Mouse (Mus musculus) liver (tissue): ENCODE results near the gene Kcnf1.
"Not testable (repeated sequence)": the region's sequence is repeated elsewhere in the genome, so short reads cannot be mapped to it uniquely, and the experiment has no call there.

Experiments used
- DNase-seq: peaks from one replicate; pipeline ENCODE4 v3.0.0-alpha.2; 2020; ENCODE audit warnings: mixed read lengths

The Kcnf1 gene

GRCm38 (mm10) chr12:17157558-17157957, 19.1 kb downstream of the Kcnf1 start:
- no peak for DNase-seq

DNA sequence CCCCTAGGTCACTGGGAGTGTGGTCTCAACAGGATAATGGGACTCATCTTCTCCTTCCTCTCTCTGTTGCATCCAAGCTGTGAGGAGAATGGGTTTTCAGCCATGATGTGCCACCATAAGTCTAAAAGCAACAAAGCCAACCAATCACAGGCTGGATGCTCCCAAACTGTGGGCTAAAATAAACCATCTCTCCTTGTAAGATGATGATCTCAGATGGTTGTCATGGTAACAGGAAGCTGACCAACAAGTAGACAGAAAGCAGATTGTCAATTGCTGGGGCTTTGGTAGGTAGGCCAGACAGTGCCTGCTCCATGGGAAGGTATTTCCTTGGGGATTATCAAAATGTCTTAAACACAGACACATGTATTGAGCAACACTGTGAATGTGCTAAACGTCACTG, 20.9 kb downstream of the Kcnf1 start:
- DNase-seq = no peak

- DNase-seq = no peak
These were observed 23.8 kb downstream of the Kcnf1 start for GRCm38 (mm10) chr12:17152840-17153239.

DNA sequence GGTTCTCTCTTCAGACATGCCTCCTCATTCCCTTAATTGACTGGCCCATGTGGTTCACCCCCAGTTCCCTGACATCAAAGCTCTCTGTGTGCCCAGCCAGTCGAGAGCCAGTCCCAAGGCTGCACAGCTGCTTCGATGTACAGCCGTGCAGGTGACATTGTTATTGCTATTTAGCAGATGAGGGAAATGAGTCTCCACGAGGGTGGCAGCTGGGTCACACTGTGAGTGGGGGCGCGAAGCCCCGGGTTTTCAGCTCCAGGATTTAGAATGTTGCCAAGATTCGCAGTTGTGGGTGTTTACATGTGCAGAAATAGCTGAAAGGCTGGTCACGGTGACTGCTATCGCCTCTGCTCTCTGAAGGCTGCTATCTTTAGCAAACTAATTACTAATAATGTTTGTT, 27.8 kb downstream of the Kcnf1 start:
- no peak for DNase-seq

DNA sequence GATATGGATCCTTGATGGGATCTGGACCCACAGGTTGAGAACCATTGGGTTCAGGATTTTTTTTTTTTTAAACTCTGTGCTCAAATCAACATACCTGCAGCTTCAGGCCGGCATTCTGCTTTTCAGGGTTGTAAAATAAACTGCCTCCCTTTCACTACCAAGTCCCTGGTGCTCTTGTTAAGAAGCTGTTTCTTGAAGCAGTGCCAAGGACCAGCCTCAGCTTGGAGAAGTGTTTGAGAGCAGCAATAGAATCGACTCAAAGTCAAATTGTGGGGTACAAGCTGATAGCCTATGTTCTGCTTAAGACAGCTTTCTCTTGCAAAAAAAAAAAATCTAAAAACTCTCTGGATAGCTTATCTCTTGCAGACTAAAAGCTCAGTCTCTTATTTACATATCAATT, 34.9 kb downstream of the Kcnf1 start:
- no peak for DNase-seq

GRCm38 (mm10) chr12:17140436-17140835, 36.3 kb downstream of the Kcnf1 start:
- no peak for DNase-seq

DNA sequence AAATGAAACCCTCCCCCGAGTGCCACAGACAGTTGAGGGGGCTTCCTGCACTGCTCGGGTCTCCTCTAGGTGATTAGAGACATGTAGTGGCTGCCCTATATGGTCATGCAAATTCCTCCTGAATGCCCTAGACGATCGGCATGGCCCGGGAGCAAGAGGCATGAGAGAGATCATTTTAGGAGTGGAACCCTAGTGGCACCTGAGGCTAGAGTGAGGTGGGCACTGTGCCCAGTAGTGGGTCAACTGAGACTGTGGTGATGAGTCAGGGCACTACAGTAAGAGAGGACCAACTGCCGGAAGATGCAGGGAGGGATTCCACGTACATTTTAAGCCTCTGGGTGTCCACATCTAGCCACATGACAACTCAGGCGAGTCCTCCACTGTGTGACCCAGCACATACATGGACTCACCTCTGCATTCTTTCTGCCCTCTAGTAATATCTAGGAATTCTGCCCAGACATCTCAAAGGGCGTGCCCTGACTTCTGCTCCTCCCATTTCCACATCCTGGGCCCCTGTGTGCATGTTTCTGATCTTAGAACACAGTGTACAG, 42.1 kb downstream of the Kcnf1 start:
- DNase-seq = no peak

GRCm38 (mm10) chr12:17132243-17132642, 44.4 kb downstream of the Kcnf1 start:
- no peak for DNase-seq

GRCm38 (mm10) chr12:17131563-17131962, 45.1 kb downstream of the Kcnf1 start:
- no peak for DNase-seq

- DNase-seq = not testable (repeated sequence)
These were observed 53.8 kb downstream of the Kcnf1 start for GRCm38 (mm10) chr12:17122881-17123280.
